Mouse (Mus musculus) common myeloid progenitor, adult 5-6 weeks (primary cell): ENCODE results near the gene 1190002N15Rik. TPM values are rescaled to one million over a fixed set of nuclear protein-coding genes. Genes with fewer than 3 reads are reported as not detected.

Experiments used
- ATAC-seq: replicated peaks from 2 replicates; pipeline ENCODE4 v1.8.0; 2016; ENCODE audit warnings: low read depth, mild to moderate bottlenecking, moderate TSS enrichment, inconsistent platforms; ENCODE audit not compliant: poor library complexity, severe bottlenecking
- total RNA-seq: library from RNA; stranded (forward); fragments of 200-1000, 187-1606 nt; gene quantifications from 2 replicates; pipeline ENCODE4 v1.2.3, GENCODE M21; 2017

The 1190002N15Rik gene
- total RNA-seq = 32.9 and 40.2 TPM in 2 replicates

DNA sequence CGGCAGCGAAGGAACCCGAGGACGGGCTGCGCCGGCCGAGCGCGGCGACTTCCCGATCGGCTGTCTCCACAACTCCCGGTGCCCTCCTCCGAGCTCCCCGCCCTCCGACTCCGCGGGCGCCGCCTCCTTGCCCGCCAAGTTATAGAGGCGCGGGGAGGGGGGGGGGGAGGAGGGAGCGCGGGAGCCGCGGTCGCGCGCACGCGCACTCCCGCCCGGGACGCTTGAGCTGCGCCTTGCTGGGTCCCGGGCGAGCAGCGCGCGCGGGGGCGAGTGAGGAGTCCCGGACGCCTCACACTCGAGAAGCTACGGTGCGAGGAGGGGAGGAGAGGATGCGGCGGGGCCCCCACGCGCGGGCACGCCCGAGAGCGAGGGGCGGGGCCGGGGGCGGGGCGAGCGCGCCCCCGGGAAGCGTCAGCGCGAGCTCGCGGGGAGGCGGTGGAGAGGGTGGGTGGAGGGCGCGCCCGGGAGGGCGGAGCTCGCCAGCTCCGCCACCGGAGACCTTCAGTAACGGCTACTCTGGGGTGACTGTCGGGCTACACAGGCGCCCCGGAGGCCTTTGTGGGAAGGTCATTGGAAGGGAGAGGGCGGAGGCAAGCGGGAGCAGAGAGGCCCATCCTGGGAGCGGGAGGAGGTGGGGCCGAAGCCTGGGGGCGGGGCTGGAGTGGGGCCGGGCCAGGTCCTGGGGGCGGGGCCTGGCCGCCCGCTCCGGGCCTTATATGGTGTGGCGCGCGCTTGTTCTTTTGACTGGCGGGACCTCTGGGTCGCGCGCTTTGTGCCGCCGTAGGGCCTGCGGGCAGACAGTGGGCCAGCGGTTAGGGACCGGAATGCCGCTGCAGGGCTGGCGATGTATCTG lies at the start of gene 1190002N15Rik:
1190002N15Rik (minus strand) TSS at position 112 of the 853 bp plus-strand sequence.
- ATAC-seq = peak; percentile 71

DNA sequence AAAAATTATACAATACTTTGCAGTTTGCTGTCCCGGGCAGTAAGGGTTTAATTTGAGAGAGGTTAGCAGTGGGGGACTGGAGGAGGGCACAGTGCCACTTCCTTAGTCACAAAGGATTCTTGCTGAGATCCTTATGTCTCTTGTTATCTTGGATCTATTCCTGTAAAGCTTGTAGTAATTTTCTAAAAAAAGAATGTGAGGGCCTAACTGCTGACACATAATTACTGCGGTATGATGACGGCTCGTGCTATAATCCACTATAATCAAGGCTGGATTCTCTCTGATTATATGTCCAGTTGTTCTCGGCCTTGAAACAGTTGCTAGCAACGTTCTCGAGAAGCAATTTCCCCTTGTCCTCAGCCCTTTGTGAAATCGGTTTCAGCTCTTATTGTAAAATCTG lies 44.4 kb upstream of the 1190002N15Rik start:
- no peak for ATAC-seq

DNA sequence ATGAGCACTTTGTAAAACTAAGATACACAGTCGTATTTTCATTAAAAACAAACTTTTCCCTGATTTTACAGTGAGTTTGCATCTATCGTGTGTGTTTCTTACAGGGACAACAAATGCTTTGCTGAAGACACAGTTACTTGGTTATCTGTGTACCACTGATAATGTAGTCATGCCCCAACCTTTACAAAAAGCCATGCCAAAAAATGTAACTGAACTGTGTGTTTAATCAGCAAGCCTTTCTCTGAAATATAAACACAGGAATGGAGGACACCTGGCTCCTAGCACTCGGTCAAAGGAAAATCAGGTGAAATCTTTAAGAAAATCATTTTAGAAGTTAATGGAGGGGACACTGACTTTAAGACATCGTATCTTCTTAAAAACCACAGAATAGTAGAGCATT lies 43.8 kb upstream of the 1190002N15Rik start:
- 0 out of 2 replicates have a peak, but pooled peaks have one; percentile 42 for ATAC-seq

DNA sequence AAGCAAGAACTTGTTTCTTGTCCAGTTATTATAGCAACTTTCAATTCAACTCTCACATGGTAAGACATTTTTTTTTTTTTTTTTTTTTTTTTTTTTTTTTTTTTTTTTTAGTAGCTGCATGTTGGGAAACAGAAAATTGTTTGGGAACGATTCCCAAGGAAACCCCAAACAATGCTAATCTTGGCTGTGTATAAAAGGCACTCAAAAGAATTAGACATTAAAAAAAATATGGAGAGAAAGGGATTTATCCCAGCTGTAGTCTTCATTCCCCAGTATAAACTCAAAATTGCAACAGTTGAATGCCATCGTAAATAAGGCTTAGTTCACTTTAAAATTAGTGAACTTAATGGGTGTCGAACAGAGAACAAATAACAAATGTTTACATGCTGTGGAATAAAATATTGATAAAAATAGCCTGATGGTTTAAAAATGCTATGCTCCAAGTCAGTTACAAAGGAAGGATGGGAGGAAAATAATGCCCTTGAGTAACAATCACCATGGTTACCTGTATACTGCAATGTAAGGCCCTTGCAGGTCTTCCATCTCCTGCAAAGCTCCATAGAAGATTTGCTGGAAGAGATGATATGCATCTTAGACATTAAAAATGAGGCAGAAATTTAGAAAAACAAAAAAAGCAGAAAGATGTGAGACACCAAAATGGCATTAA lies 42.3 kb upstream of the 1190002N15Rik start:
- no peak for ATAC-seq

DNA sequence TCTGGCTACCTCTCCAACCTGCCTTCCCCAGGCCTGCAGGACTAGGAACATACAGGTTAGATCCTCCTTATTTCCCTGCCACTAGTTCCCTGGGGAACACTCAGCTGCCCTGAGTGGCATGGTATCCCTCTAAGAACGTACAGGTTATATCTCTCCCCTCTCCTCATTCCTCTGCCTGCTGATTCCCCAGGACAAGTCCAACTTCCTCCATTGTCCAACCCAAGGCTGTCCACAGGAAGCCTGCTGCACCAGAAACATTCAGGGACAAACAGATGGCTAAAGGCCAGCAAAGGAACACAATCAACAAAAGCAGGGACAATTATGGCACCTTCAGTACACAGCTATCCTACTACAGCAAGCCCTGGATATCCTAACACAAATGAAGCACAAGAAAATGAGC lies 33.9 kb upstream of the 1190002N15Rik start:
- no peak for ATAC-seq

DNA sequence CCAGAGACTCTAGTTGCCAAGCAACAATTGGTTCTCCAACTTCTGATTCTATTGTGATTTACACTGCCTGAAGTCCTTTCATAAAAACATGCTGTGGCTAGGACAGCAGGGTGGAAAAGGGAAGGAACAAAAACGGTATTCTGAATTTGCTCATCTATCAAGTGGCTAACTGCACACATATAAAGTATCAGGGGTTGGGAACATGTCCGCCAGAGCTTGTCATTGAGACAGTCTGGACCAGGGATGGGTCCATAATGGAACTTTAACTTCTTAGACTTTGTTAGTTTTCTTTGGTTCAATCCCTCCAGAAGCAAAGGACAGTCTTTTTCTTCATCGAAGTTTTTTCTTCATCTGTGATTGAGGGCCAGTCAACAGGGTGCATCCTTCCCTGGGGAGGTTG lies 30.5 kb upstream of the 1190002N15Rik start:
- ATAC-seq = no peak

DNA sequence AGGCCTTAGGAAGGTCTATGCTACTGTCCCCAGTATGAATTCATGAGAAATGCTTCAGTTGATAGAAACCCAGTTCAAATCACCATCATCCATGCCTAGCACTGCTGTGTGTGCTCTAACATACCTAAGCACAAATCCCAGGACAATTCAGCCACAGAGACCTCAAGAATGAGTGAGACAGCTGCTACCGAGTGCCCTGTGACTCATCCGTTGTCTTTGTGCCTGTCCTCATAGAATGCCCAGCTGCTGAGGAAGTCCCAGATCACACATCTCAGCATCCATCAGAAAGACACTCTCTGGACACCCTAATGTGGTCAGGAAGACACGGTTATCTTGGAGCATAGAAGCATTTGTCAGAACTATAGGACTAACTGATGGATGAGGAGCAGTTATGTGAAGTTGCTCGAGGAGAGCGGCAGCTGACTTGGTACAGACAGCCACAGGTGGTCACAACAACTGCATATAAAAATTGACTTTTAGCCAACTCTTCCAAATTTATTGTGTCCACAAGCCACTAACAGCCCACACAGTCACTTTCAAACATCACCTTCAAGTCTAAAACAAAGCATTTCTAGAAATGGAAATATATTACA lies 29.9 kb upstream of the 1190002N15Rik start:
- ATAC-seq = no peak

DNA sequence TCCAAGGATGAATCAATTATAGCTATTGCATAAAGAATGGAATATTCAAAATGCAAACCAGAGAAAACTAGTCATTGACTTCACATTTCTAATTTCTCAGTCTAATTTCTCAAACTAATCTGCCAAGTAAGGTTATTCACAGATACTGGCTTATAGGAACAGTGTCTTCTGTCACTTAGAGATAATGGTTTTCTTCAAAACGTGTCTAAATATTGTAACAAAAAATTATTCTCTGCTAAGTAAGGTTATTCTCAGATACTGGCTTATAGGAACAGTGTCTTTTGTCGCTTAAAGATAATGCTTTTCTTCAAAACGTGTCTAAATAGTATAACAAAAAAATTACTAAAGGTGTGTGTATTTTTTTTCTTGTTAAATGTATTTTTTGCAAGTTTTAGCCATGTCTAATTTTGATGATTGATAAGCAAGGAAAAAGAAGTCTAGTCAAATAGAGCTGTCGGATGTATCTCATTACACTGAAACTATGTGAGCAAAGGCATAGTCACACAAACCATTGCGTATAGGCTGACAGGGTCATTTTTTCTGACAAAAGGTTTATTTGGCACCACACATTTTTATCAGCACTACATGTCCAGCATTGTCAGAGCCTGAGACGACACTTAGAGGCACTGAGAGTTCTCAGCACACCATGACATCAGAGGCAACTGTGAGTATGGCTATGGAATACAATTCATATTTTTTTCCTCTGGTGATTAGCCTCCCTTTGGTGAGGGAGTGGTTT lies 19.1 kb upstream of the 1190002N15Rik start:
- peak; percentile 59 for ATAC-seq

DNA sequence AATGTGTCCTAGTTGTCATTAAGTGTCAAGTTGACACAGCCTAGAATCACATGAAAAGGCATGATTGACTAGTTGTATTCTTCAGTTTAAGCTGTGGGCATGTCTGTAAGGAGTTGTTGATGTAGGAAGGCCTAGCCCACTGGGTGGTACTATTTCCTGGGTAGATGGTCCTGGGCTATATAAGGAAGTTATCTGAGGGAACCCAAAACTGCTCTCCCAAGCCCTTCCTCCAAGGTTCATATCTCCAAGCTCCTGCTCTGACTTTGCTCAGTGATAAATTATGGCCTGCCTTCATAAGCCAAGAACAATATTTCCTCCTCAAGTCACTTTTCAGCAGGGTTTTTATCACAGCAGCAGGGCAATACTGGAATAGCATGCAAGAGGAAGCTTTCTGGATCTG lies 18.4 kb upstream of the 1190002N15Rik start:
- ATAC-seq = peak; percentile 85

DNA sequence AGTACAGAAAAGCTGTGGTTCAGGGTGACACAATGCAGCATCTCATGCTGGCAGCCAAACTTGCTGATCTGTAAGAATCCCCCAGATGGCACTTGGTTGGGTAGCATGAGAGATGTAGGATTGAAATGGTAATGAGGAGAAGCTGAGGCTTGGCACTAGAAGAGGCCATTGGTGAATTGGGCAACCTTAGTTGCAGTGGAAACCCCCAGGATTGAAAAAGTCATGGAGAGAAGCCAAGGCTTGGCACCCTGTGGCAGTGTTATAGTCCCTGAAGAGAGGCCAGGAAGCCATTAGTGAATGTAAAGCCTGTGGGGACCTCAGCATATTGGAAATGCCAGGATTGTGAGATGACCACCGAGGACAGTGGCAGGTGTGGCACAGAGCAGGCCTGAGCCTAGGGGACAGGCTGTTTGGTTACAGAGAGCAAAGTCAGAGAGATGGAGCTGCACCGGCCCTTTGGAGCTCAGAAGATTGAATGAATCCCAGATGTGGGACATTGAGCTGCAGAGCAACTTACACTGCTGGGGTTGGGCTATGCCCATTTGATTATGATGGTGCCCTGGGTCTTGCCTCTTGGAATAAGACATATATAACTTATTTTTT lies 12.7 kb upstream of the 1190002N15Rik start:
- no peak for ATAC-seq

DNA sequence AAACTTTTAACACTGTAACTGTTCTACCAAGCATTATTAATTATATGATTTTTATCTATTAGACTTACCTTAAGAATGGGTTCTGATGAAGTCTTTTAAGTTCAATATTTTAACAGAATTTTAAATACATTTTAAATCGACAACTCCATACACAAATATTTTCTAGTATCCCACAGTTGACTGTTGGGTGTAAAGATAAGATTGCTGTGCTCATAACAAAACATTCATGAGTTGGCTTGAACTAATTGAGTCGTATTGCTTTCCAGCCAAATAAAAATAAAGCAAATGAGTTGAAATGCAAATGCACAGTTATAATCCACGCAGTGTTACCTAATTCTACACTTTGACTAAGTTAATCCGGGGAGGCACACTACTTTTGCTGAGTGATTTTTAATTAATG lies 6.0 kb upstream of the 1190002N15Rik start:
- ATAC-seq = no peak

DNA sequence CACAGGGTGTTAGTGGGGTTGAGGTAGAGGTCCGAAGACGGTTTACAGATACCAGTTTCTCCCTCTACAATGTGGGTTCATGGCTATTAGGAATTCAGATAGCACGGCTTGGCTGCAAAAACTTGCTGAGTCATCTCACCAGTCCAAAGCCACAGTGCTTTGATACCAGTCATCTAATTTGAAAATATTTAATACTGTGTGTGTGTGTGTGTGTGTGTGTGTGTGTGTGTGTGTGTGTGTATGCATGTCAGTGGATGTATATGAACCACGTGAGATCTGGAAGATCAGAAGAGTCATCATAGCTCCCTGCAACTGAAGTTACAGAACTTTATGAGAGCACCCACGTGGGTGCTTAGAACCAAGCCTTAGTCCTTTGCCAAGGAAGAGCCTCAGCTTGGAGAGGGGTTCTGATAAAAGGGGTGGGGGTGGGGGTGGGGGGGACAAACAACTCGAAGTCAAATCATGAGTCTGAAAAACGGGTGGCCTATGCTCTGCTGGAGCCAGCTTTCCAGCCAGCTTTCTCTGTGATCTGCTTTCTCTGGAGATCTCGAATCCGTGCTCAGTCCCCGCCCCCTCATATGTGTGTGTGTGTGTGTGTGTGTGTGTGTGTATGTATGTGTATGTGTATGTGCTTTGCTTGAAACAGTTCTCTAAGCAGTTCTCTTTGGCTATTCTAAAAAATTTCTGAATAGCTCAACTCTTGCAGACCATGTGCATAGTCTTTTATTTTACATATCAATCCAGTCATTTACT lies 2.6 kb upstream of the 1190002N15Rik start:
- 0 out of 2 replicates have a peak, but pooled peaks have one; percentile 6 for ATAC-seq

DNA sequence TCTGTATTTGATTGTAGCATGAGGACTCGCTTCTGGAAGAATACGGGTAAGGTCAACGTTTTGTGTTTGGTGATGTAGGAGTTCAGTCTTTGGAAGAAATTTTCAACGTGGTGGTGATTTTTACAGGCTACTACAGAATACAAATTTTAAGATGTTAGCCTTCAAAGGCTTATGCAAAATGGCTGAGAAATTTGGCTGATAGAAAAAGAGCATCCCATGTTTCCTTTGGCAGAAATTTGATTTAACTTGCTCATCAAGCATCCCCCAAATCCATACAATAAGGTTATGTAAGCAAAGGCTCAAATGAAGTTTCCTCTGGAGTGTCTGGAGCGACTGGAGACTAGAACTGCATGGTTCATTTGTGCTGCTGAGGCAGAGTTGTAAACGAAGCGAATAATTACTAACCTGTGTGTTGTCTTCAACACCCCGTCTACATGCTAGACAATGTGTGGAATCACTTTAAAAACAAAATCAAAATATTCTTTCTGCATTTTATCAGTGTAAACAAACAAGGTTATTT lies 1.5 kb upstream of the 1190002N15Rik start:
- ATAC-seq = no peak

DNA sequence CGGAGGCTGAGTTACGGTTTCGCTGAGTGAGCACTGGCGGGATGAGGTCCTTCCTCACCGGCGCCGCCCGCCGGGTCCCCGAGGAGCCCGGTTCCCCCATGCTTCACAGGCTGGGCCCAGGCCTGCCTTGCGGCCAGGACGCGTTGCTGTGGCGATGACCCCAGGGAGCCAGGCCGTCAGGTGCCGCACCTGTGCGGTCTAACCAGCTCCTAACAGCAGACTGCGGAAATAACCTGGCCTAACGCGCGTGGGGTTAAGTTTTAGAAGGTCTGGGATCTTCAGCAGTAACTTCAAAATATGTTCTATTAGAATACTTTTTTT lies 902 bp upstream of the 1190002N15Rik start:
- no peak for ATAC-seq

DNA sequence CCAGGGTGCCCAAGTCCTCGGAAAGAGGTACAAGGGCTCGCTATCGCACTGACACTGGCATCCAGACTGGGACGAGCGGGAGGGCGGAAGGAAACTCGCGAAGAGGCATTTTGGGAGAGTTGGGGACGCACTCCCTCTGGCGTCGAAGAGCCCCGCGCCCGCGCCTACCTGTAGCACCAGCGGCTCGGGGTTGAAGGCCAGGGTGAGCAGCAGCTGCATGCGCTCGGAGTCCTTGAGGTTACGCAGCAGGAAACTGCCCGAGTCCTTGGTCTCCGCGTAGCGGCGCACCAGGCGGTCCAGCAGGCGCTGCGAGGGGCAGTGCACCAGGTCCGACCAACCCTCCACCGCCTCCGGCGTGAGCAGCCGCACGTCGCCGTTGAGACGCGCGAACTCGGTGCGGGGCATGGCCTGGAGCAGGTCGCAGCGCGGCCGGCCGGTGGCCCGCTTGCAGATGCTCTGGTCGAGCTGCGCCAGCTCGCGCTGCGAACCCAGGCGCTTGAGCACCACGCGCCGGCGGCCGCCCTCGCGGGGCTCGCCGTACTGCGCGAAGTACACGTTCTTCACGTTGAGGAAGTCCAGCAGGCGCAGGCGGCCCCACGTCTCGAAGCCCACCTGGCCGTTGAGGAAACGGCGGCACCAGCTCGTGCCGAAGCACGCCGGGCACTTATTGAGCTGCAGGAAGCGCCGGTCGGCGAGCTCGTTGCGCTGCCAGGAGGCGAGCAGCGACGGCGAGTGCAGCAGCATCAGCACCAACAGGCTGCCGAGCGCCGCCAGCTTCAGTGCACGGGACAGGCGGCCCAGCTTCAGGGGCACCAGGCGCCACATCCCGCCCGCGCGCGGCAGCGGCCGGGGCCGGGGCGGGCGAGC lies 597 bp downstream of the 1190002N15Rik start:
- peak; percentile 15 for ATAC-seq

DNA sequence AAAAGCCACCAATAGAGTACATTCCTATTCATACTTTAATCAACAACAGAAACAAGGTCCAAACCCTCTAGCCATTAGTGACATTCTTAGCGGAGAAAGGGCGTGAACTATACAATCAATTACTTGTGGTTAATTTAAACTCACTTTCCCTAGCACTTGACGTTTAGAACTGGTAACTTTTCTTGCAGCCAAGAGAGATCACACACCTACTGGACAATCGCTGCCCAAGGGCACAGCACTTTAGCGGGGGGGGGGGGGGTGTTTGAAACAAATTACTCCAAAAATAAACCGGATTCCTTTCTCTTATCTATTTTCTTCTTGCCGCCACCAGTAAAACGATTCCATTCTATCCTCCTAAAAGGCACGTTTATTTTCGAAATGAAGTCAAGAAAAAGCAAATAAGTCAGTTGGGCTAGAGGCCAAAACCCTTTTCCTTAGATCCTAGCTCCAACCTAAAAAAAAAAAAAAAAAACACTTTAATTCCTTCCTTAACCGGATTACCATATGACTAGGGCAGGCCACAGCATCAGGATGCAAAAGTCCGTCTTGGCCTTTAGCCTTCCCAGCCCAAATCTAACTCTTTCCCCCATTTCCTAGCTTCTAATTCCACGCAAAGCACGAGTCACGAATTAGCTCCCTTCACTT lies 1.5 kb downstream of the 1190002N15Rik start:
- no peak for ATAC-seq

DNA sequence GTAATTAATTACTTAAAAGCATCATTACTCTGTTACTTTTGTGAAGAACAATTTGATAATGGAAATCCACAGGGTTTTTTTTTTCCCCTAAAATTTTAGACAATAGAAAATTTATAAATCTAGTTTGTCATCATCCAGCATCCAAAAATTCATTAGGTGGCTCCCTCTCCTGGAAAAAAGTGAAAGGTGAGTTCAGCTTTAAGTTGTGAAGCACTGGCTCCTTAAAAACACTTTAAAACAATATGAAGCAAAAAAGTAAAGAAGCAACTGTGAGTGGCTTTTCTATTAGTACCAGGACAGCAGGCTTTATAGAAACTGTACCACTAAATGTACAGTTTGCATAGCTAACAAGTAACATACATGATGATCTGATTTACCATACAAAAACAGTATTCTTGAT lies 3.1 kb downstream of the 1190002N15Rik start:
- no peak for ATAC-seq

DNA sequence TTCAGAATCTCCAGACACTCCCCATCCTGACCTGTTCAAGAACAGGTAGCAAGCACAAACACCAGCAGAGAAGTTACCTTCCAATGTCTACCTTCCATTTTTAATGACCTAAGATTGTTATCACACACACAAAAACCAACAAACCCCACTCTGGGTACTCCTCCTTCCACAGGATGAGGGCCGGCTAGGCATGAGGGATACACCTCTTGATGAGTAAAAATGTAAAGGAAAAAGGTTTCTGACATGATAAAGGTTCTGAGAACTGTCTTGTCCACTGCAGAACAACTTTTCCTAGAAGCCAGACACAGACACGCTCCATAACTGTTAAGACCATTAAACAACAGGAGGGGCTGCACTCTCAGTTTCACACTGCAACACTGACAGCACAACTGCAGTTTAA lies 3.7 kb downstream of the 1190002N15Rik start:
- ATAC-seq = no peak
